Mouse (Mus musculus): Measurements from ENCODE around the gene Chst8. TPM values are rescaled to one million over a fixed set of nuclear protein-coding genes. Genes with fewer than 3 reads are reported as not detected.

The Chst8 gene
- polyA plus RNA-seq, 2 experiments = 0.80 to 1.3 TPM

DNA sequence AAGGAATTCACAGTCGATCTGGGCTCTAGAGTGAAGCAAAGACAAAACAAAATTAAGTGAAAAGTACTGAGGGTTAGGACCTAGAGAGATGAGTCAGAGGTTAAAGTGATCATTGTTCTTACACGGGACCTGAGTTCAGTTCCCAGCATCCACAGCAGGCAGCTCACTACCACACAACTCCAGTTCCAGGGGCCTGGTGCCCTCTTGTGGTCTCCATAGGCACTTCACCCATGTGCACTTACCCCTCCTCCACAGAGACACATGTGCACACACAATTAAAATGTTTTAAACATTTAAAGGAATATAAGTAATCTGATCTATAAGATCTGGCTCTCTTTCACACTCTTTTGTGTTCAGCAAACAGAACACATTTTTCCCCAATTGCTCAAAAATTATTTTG lies 31.3 kb downstream of the Chst8 start:
- WGBS = 96% methylated on average over 2 of the region's 2 CpGs
- no peak for TF ChIP-seq POLR2A (IDR thresholded peaks at IDR 0.05; ENCODE audit: borderline replicate concordance, extremely low read depth, insufficient read depth, insufficient read length)
- Histone ChIP-seq H3K27ac (replicated peaks; ENCODE audit: low read depth, low read length) (no peak overlapping the region), H3K9ac (ENCODE audit: low read depth, low read length, severe bottlenecking) (no peak overlapping the region), H3K4me3 (replicated peaks; ENCODE audit: low read length) (no peak overlapping the region), H3K4me1 (ENCODE audit: control insufficient read depth, insufficient read depth, low read length) (no peaks in the 10 kb centered on the region), H3K27me3 (ENCODE audit: control insufficient read depth, insufficient read depth, low read length) (no peaks in the 10 kb centered on the region), H3K36me3 (ENCODE audit: control insufficient read depth, insufficient read depth, low read length) (no peaks in the 10 kb centered on the region), H3K9me3 (ENCODE audit: control insufficient read depth, low read length) (no peaks in the 10 kb centered on the region), H3K4me2 (replicated peaks; ENCODE audit: low read depth, low read length, severe bottlenecking) (no peak overlapping the region)
- ATAC-seq (ENCODE audit: low FRiP score, low read depth) (no peak), DNase-seq (ENCODE audit: low spot score) (no peak)

GRCm38 (mm10) chr7:34778426-34778825 lies 34.1 kb downstream of the Chst8 start:
- no peak overlapping the region for H3K9ac ChIP-seq (ENCODE audit: low read depth, low read length, severe bottlenecking)
- DNase-seq (ENCODE audit: low spot score) (no peak), ATAC-seq (ENCODE audit: low FRiP score, low read depth) (no peak)
- peaks cover 8% of the 10 kb centered on the region for H3K4me1 ChIP-seq (ENCODE audit: control insufficient read depth, insufficient read depth, low read length)
- no peak overlapping the region for H3K4me3 ChIP-seq (replicated peaks; ENCODE audit: low read length)
- H3K4me2 ChIP-seq (replicated peaks; ENCODE audit: low read depth, low read length, severe bottlenecking) = no peak overlapping the region
- no peak for TF ChIP-seq POLR2A (IDR thresholded peaks at IDR 0.05; ENCODE audit: borderline replicate concordance, extremely low read depth, insufficient read depth, insufficient read length)
- H3K27me3 ChIP-seq (ENCODE audit: control insufficient read depth, insufficient read depth, low read length) = no peaks in the 10 kb centered on the region
- no peaks in the 10 kb centered on the region for H3K36me3 ChIP-seq (ENCODE audit: control insufficient read depth, insufficient read depth, low read length)
- H3K9me3 ChIP-seq (ENCODE audit: control insufficient read depth, low read length) = no peaks in the 10 kb centered on the region
- WGBS = 19% methylated on average over 9 of the region's 9 CpGs
- H3K27ac ChIP-seq (replicated peaks; ENCODE audit: low read depth, low read length) = no peak overlapping the region

- WGBS = 80% methylated on average over 12 of the region's 12 CpGs
- TF ChIP-seq POLR2A (IDR thresholded peaks at IDR 0.05; ENCODE audit: borderline replicate concordance, extremely low read depth, insufficient read depth, insufficient read length) = no peak
- peaks cover 8% of the 10 kb centered on the region for H3K4me1 ChIP-seq (ENCODE audit: control insufficient read depth, insufficient read depth, low read length)
- H3K36me3 ChIP-seq (ENCODE audit: control insufficient read depth, insufficient read depth, low read length) = no peaks in the 10 kb centered on the region
- no peaks in the 10 kb centered on the region for H3K9me3 ChIP-seq (ENCODE audit: control insufficient read depth, low read length)
- H3K4me2 ChIP-seq (replicated peaks; ENCODE audit: low read depth, low read length, severe bottlenecking) = no peak overlapping the region
- no peak overlapping the region for H3K4me3 ChIP-seq (replicated peaks; ENCODE audit: low read length)
- no peak overlapping the region for H3K27ac ChIP-seq (replicated peaks; ENCODE audit: low read depth, low read length)
- no peaks in the 10 kb centered on the region for H3K27me3 ChIP-seq (ENCODE audit: control insufficient read depth, insufficient read depth, low read length)
- ATAC-seq (ENCODE audit: low FRiP score, low read depth) (no peak), DNase-seq (ENCODE audit: low spot score) (no peak)
- no peak overlapping the region for H3K9ac ChIP-seq (ENCODE audit: low read depth, low read length, severe bottlenecking)
Measured at GRCm38 (mm10) chr7:34775659-34776058, 36.9 kb downstream of the Chst8 start.

GRCm38 (mm10) chr7:34774947-34775346 lies 37.6 kb downstream of the Chst8 start:
- H3K27ac ChIP-seq (replicated peaks; ENCODE audit: low read depth, low read length) = no peak overlapping the region
- no peaks in the 10 kb centered on the region for H3K36me3 ChIP-seq (ENCODE audit: control insufficient read depth, insufficient read depth, low read length)
- no peak overlapping the region for H3K4me2 ChIP-seq (replicated peaks; ENCODE audit: low read depth, low read length, severe bottlenecking)
- H3K4me3 ChIP-seq (replicated peaks; ENCODE audit: low read length) = no peak overlapping the region
- ATAC-seq (ENCODE audit: low FRiP score, low read depth) (no peak), DNase-seq (ENCODE audit: low spot score) (no peak)
- H3K4me1 ChIP-seq (ENCODE audit: control insufficient read depth, insufficient read depth, low read length) = peaks cover 8% of the 10 kb centered on the region
- no peak overlapping the region for H3K9ac ChIP-seq (ENCODE audit: low read depth, low read length, severe bottlenecking)
- no peaks in the 10 kb centered on the region for H3K27me3 ChIP-seq (ENCODE audit: control insufficient read depth, insufficient read depth, low read length)
- 73% methylated on average over 4 of the region's 4 CpGs for WGBS
- no peak for TF ChIP-seq POLR2A (IDR thresholded peaks at IDR 0.05; ENCODE audit: borderline replicate concordance, extremely low read depth, insufficient read depth, insufficient read length)
- no peaks in the 10 kb centered on the region for H3K9me3 ChIP-seq (ENCODE audit: control insufficient read depth, low read length)

DNA sequence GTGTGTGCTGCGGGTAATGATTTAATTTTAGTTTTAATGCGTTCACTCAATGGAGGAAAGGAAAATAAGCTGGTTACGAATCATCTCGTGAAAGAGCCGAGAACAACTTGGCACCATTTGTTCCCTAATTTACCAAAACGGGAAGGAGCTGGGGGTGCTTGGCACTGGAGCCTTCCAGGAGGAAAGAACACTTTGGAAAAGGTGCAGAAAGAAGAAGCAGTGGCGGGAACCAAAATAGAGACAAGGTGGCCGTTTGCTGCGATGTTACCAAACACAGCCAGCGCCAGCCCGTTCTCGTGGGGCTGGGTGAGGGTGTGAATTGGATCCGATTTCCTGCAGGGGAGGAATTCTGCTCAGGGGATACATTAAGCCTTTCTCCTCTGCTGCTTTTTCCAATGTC lies 38.5 kb downstream of the Chst8 start:
- DNase-seq (ENCODE audit: low spot score) (no peak), ATAC-seq (ENCODE audit: low FRiP score, low read depth) (no peak)
- 9% methylated on average over 13 of the region's 13 CpGs for WGBS
- H3K4me1 ChIP-seq (ENCODE audit: control insufficient read depth, insufficient read depth, low read length) = peaks cover 8% of the 10 kb centered on the region
- peak overlapping the region; percentile 36 for H3K4me2 ChIP-seq (replicated peaks; ENCODE audit: low read depth, low read length, severe bottlenecking)
- no peak for TF ChIP-seq POLR2A (IDR thresholded peaks at IDR 0.05; ENCODE audit: borderline replicate concordance, extremely low read depth, insufficient read depth, insufficient read length)
- no peaks in the 10 kb centered on the region for H3K27me3 ChIP-seq (ENCODE audit: control insufficient read depth, insufficient read depth, low read length)
- H3K9me3 ChIP-seq (ENCODE audit: control insufficient read depth, low read length) = no peaks in the 10 kb centered on the region
- no peaks in the 10 kb centered on the region for H3K36me3 ChIP-seq (ENCODE audit: control insufficient read depth, insufficient read depth, low read length)
- H3K27ac ChIP-seq (replicated peaks; ENCODE audit: low read depth, low read length) = no peak overlapping the region
- 0 out of 2 replicates have a peak overlapping the region, but pooled peaks have one; percentile 7 for H3K4me3 ChIP-seq (replicated peaks; ENCODE audit: low read length)
- H3K9ac ChIP-seq (ENCODE audit: low read depth, low read length, severe bottlenecking) = no peak overlapping the region

GRCm38 (mm10) chr7:34773309-34773708 lies 39.2 kb downstream of the Chst8 start:
- Histone ChIP-seq H3K9me3 (ENCODE audit: control insufficient read depth, low read length) (no peaks in the 10 kb centered on the region), H3K27me3 (ENCODE audit: control insufficient read depth, insufficient read depth, low read length) (no peaks in the 10 kb centered on the region), H3K4me3 (replicated peaks; ENCODE audit: low read length) (no peak overlapping the region), H3K4me1 (ENCODE audit: control insufficient read depth, insufficient read depth, low read length) (peaks cover 8% of the 10 kb centered on the region), H3K4me2 (replicated peaks; ENCODE audit: low read depth, low read length, severe bottlenecking) (no peak overlapping the region), H3K36me3 (ENCODE audit: control insufficient read depth, insufficient read depth, low read length) (no peaks in the 10 kb centered on the region), H3K9ac (ENCODE audit: low read depth, low read length, severe bottlenecking) (no peak overlapping the region), H3K27ac (replicated peaks; ENCODE audit: low read depth, low read length) (no peak overlapping the region)
- WGBS = 68% methylated on average over 5 of the region's 5 CpGs
- no peak for TF ChIP-seq POLR2A (IDR thresholded peaks at IDR 0.05; ENCODE audit: borderline replicate concordance, extremely low read depth, insufficient read depth, insufficient read length)
- no peak for ATAC-seq (ENCODE audit: low FRiP score, low read depth)
- DNase-seq (ENCODE audit: low spot score) = no peak

All from limb, embryonic 14.5 days (tissue).